ENCODE assay signal across 8 mouse cellular contexts in genomic region chr4:45084021-45084894, GRCm38 (mm10). TPM values are rescaled to one million over a fixed set of nuclear protein-coding genes. Genes with fewer than 3 reads are reported as not detected.
DNase-seq lines count a peak whose midpoint lies in the region; ATAC-seq and TF ChIP-seq lines count a peak whose summit lies in the region.

Fbxo10 (minus strand) TSS chr4:45084604.

- peak within 1 kb of the TSS; percentile 65 for H3K4me2 ChIP-seq in embryonic facial prominence, embryonic 15.5 days (replicated peaks)
- peak within 1 kb of the TSS; percentile 81 for H3K4me2 ChIP-seq in kidney, embryonic 14.5 days (replicated peaks; ENCODE audit: low read depth, low read length)
- peak within 1 kb of the TSS; percentile 98 for H3K4me2 ChIP-seq in myocyte (ENCODE audit: low read depth)

- H3K9me3 ChIP-seq in embryonic facial prominence, embryonic 15.5 days (replicated peaks): no peaks in the 10 kb centered on the region
- no peaks in the 10 kb centered on the region for H3K9me3 ChIP-seq in kidney, embryonic 14.5 days (ENCODE audit: control insufficient read depth, low read length)

- under 1% methylated on average over 77 of the region's 77 CpGs for WGBS in bone marrow, adult 2 months
- WGBS in embryonic facial prominence, embryonic 15.5 days: under 1% methylated on average over 72 of the region's 77 CpGs
- under 1% methylated on average over 63 of the region's 77 CpGs for WGBS in kidney, embryonic 14.5 days
- WGBS in liver, adult 2 months: 1% methylated on average over 72 of the region's 77 CpGs

- peak within 1 kb of the TSS; percentile 65 for H3K4me3 ChIP-seq in bone marrow, adult 2 months (replicated peaks; ENCODE audit: control insufficient read depth, low read depth, low read length)
- peak within 1 kb of the TSS; percentile 94 for H3K4me3 ChIP-seq in embryonic facial prominence, embryonic 15.5 days (replicated peaks)
- peak within 1 kb of the TSS; percentile 92 for H3K4me3 ChIP-seq in kidney, embryonic 14.5 days (ENCODE audit: low read length)
- peak within 1 kb of the TSS; percentile 76 for H3K4me3 ChIP-seq in liver, adult 2 months (ENCODE audit: insufficient read depth, low read depth, low read length)
- peak within 1 kb of the TSS; percentile 43 for H3K4me3 ChIP-seq in myocyte

- no peaks in the 10 kb centered on the region for H3K79me2 ChIP-seq in liver, adult 2 months (ENCODE audit: control insufficient read depth, insufficient read depth, low read length)
- H3K79me2 ChIP-seq in myocyte (ENCODE audit: control insufficient read depth, insufficient read depth): peaks cover 13% of the 10 kb centered on the region

- ATAC-seq in embryonic facial prominence, embryonic 15.5 days (ENCODE audit: insufficient number of reproducible peaks, low FRiP score, low TSS enrichment, low read depth): peak; percentile 98
- peak; percentile 95 for ATAC-seq in kidney, embryonic 14.5 days (ENCODE audit: low FRiP score, low TSS enrichment)

- peak within 1 kb of the TSS; percentile 48; the same call in 1 of the 2 replicates for H3K27ac ChIP-seq in bone marrow, adult 2 months (ENCODE audit: control insufficient read depth, insufficient read depth, low read depth, low read length, poor library complexity)
- peak within 1 kb of the TSS; percentile 90 for H3K27ac ChIP-seq in embryonic facial prominence, embryonic 15.5 days (replicated peaks)
- peak within 1 kb of the TSS; percentile 74 for H3K27ac ChIP-seq in kidney, embryonic 14.5 days (ENCODE audit: low read depth, low read length)
- no peak within 1 kb of the TSS for H3K27ac ChIP-seq in liver, adult 2 months (replicated peaks; ENCODE audit: insufficient read depth, low read depth, low read length)

- peaks cover 3% of the 10 kb centered on the region for H3K4me1 ChIP-seq in bone marrow, adult 2 months (ENCODE audit: control insufficient read depth, insufficient read depth, low read length)
- peaks cover 13% of the 10 kb centered on the region for H3K4me1 ChIP-seq in embryonic facial prominence, embryonic 15.5 days
- peaks cover 6% of the 10 kb centered on the region; the same call in 1 of the 2 replicates for H3K4me1 ChIP-seq in kidney, embryonic 14.5 days (ENCODE audit: control insufficient read depth, insufficient read depth, low read length)
- H3K4me1 ChIP-seq in liver, adult 2 months (ENCODE audit: control insufficient read depth, insufficient read depth, low read length): 0 out of 2 replicates have a peak, but pooled peaks cover 2% of the 10 kb centered on the region

- peak within 1 kb of the TSS; percentile 98 for H3K9ac ChIP-seq in embryonic facial prominence, embryonic 15.5 days
- peak within 1 kb of the TSS; percentile 96 for H3K9ac ChIP-seq in kidney, embryonic 14.5 days (ENCODE audit: low read depth, low read length)
- peak within 1 kb of the TSS; percentile 78 for H3K9ac ChIP-seq in liver, adult 2 months (ENCODE audit: low read depth, low read length)

- DNase-seq in A20 (ENCODE audit: low read depth, low spot score): peak; percentile 92
- peak; percentile 92 to 94 for DNase-seq in heart, adult 9 months (ENCODE audit: low spot score in 2 of 2)
- peak; percentile 37 for DNase-seq in liver, adult 2 months (ENCODE audit: extremely low read depth, low read depth, low spot score)
- DNase-seq in splenic B cell, adult 2 months (ENCODE audit: low read depth, low spot score): peak; percentile 83

- H3ac ChIP-seq in myocyte (ENCODE audit: control insufficient read depth, insufficient read length): peak within 1 kb of the TSS; percentile 61

- TF ChIP-seq POLR2A in bone marrow, adult 2 months (IDR thresholded peaks at IDR 0.05; ENCODE audit: borderline replicate concordance, control insufficient read depth, low read depth, low read length): peak; percentile 70; the same call in 1 of the 2 replicates
- TF ChIP-seq POLR2A in liver, adult 2 months (IDR thresholded peaks at IDR 0.05; ENCODE audit: extremely low read depth, insufficient read depth, low read length): no peak
- peak; percentile 90 for TF ChIP-seq POLR2A in myocyte (IDR thresholded peaks at IDR 0.05; ENCODE audit: insufficient read length, low read depth)

- no peak for TF ChIP-seq CTCF in bone marrow, adult 2 months (IDR thresholded peaks at IDR 0.05; ENCODE audit: control insufficient read depth, insufficient read depth, low read length)
- TF ChIP-seq CTCF in liver, adult 2 months (IDR thresholded peaks at IDR 0.05; ENCODE audit: low read depth, low read length): no peak

- H3K36me3 ChIP-seq in embryonic facial prominence, embryonic 15.5 days: 0 out of 2 replicates have a peak, but pooled peaks cover 1% of the 10 kb centered on the region
- no peaks in the 10 kb centered on the region for H3K36me3 ChIP-seq in kidney, embryonic 14.5 days (ENCODE audit: control insufficient read depth, insufficient read depth, low read length)
- H3K36me3 ChIP-seq in liver, adult 2 months (ENCODE audit: control insufficient read depth, insufficient read depth, low read length): no peaks in the 10 kb centered on the region
- H3K36me3 ChIP-seq in myocyte (ENCODE audit: control insufficient read depth, insufficient read depth): no peaks in the 10 kb centered on the region
- no peaks in the 10 kb centered on the region for H3K36me3 ChIP-seq in splenic B cell, adult 2 months (ENCODE audit: control insufficient read depth, insufficient read depth, low read length, poor library complexity, severe bottlenecking)

- no peaks in the 10 kb centered on the region for H3K27me3 ChIP-seq in embryonic facial prominence, embryonic 15.5 days
- H3K27me3 ChIP-seq in kidney, embryonic 14.5 days (ENCODE audit: control insufficient read depth, insufficient read depth, low read length): no peaks in the 10 kb centered on the region
- H3K27me3 ChIP-seq in liver, adult 2 months (ENCODE audit: control insufficient read depth, insufficient read depth, low read length): no peaks in the 10 kb centered on the region
- no peaks in the 10 kb centered on the region for H3K27me3 ChIP-seq in myocyte (ENCODE audit: control insufficient read depth, insufficient read depth, insufficient read length)
- no peaks in the 10 kb centered on the region for H3K27me3 ChIP-seq in splenic B cell, adult 2 months (ENCODE audit: control insufficient read depth, insufficient read depth, low read length, poor library complexity, severe bottlenecking)

TF ChIP-seq in myocyte, 11 proteins besides CTCF, POLR2A, EP300 and RAD21:
- TF ChIP-seq POLR2AphosphoS2 (IDR thresholded peaks at IDR 0.05; ENCODE audit: insufficient read length, low read depth) (peak; percentile 80), REST (IDR thresholded peaks at IDR 0.05; ENCODE audit: insufficient read depth, insufficient read length) (no peak), MYOG (IDR thresholded peaks at IDR 0.05; ENCODE audit: control insufficient read depth in 1 of 3, insufficient read depth in 1 of 3, insufficient read length in 2 of 3, low read depth in 2 of 3) (peak in 1 of 3 experiments; percentile 1), USF1 (IDR thresholded peaks at IDR 0.05; ENCODE audit: low read depth) (peak; percentile 88), MAX (IDR thresholded peaks at IDR 0.05; ENCODE audit: low read depth) (no peak), TCF3 (IDR thresholded peaks at IDR 0.05; ENCODE audit: insufficient read length, low read depth) (no peak)

RNA-seq across cellular contexts. Expression of gene Fbxo10, which starts in this region (rescaled TPM):
- polyA plus RNA-seq in bone marrow, adult 2 months (2011; ENCODE audit: insufficient read depth, insufficient read length, low replicate concordance, missing spikeins): 4.7 and 7.6 TPM in 2 replicates
- 20.0 and 20.5 TPM in 2 replicates for polyA plus RNA-seq in embryonic facial prominence, embryonic 15.5 days (2015; fragmentation: Nextera tagmentation; extraction: Ambion mirVana)
- polyA plus RNA-seq in kidney, embryonic 14.5 days (2014; fragmentation: Nextera tagmentation; extraction: Ambion mirVana): 5.3 and 11.9 TPM in 2 replicates
- total RNA-seq in liver, adult 2 months (2014; rRNA removed): 0.65 and 0.67 TPM in 2 replicates
- polyA plus RNA-seq in liver, adult 2 months (2012; rRNA removed): 0.68 and 1.2 TPM in 2 replicates
- 7.8 TPM for polyA plus RNA-seq in myocyte (2012; fragmentation: generic; extraction: Trizol)

Comparison
In these comparisons a context has a peak if more than half of its experiments do, and no peak if none do; other contexts are left out.
1. DNase-seq: peak in every context shown above with its lines; median percentile 93 in heart, adult 9 months; 92 in A20; 83 in splenic B cell, adult 2 months; 37 in liver, adult 2 months.
2. H3K4me3 ChIP-seq: peak in every context shown above with its lines; median percentile 94 in embryonic facial prominence, embryonic 15.5 days; 92 in kidney, embryonic 14.5 days; 76 in liver, adult 2 months; 65 in bone marrow, adult 2 months; 43 in myocyte.